Mouse (Mus musculus): Measurements from ENCODE around the gene Stx1b. TPM values are rescaled to one million over a fixed set of nuclear protein-coding genes. Genes with fewer than 3 reads are reported as not detected.

Stx1b gene
- polyA plus RNA-seq, 1 experiment = 128 TPM

GRCm38 (mm10) chr7:127815954-127816821 lies 8.2 kb downstream of the Stx1b start:
- no peak for TF ChIP-seq CTCF (IDR thresholded peaks at IDR 0.05; ENCODE audit: borderline replicate concordance, extremely low read depth, insufficient read depth, insufficient read length)
- TF ChIP-seq POLR2A (IDR thresholded peaks at IDR 0.05; ENCODE audit: borderline replicate concordance, extremely low read depth, insufficient read depth, insufficient read length, poor library complexity, severe bottlenecking) = no peak
- DNase-seq (ENCODE audit: low read depth) = no peak

GRCm38 (mm10) chr7:127815116-127815665 lies 9.2 kb downstream of the Stx1b start:
- TF ChIP-seq CTCF (IDR thresholded peaks at IDR 0.05; ENCODE audit: borderline replicate concordance, extremely low read depth, insufficient read depth, insufficient read length) (no peak), POLR2A (IDR thresholded peaks at IDR 0.05; ENCODE audit: borderline replicate concordance, extremely low read depth, insufficient read depth, insufficient read length, poor library complexity, severe bottlenecking) (no peak)
- no peak for DNase-seq (ENCODE audit: low read depth)

- DNase-seq (ENCODE audit: low read depth) = peak; percentile 93
- TF ChIP-seq POLR2A (IDR thresholded peaks at IDR 0.05; ENCODE audit: borderline replicate concordance, extremely low read depth, insufficient read depth, insufficient read length, poor library complexity, severe bottlenecking) = no peak
- TF ChIP-seq CTCF (IDR thresholded peaks at IDR 0.05; ENCODE audit: borderline replicate concordance, extremely low read depth, insufficient read depth, insufficient read length) = no peak
These were observed 10.0 kb downstream of the Stx1b start for GRCm38 (mm10) chr7:127814241-127814921.

- no peak for TF ChIP-seq POLR2A (IDR thresholded peaks at IDR 0.05; ENCODE audit: borderline replicate concordance, extremely low read depth, insufficient read depth, insufficient read length, poor library complexity, severe bottlenecking)
- no peak for TF ChIP-seq CTCF (IDR thresholded peaks at IDR 0.05; ENCODE audit: borderline replicate concordance, extremely low read depth, insufficient read depth, insufficient read length)
- no peak for DNase-seq (ENCODE audit: low read depth)
These were observed 10.5 kb downstream of the Stx1b start for GRCm38 (mm10) chr7:127813821-127814220.

- TF ChIP-seq POLR2A (IDR thresholded peaks at IDR 0.05; ENCODE audit: borderline replicate concordance, extremely low read depth, insufficient read depth, insufficient read length, poor library complexity, severe bottlenecking) = no peak
- no peak for TF ChIP-seq CTCF (IDR thresholded peaks at IDR 0.05; ENCODE audit: borderline replicate concordance, extremely low read depth, insufficient read depth, insufficient read length)
- DNase-seq (ENCODE audit: low read depth) = no peak
These were observed 12.1 kb downstream of the Stx1b start for GRCm38 (mm10) chr7:127812292-127812691.

GRCm38 (mm10) chr7:127811240-127811639 lies 13.1 kb downstream of the Stx1b start:
- TF ChIP-seq CTCF (IDR thresholded peaks at IDR 0.05; ENCODE audit: borderline replicate concordance, extremely low read depth, insufficient read depth, insufficient read length) (no peak), POLR2A (IDR thresholded peaks at IDR 0.05; ENCODE audit: borderline replicate concordance, extremely low read depth, insufficient read depth, insufficient read length, poor library complexity, severe bottlenecking) (no peak)
- no peak for DNase-seq (ENCODE audit: low read depth)

- TF ChIP-seq CTCF (IDR thresholded peaks at IDR 0.05; ENCODE audit: borderline replicate concordance, extremely low read depth, insufficient read depth, insufficient read length) (no peak), POLR2A (IDR thresholded peaks at IDR 0.05; ENCODE audit: borderline replicate concordance, extremely low read depth, insufficient read depth, insufficient read length, poor library complexity, severe bottlenecking) (no peak)
- no peak for DNase-seq (ENCODE audit: low read depth)
These were observed 13.7 kb downstream of the Stx1b start for GRCm38 (mm10) chr7:127810650-127811049.

- DNase-seq (ENCODE audit: low read depth) = no peak
- TF ChIP-seq CTCF (IDR thresholded peaks at IDR 0.05; ENCODE audit: borderline replicate concordance, extremely low read depth, insufficient read depth, insufficient read length) (no peak), POLR2A (IDR thresholded peaks at IDR 0.05; ENCODE audit: borderline replicate concordance, extremely low read depth, insufficient read depth, insufficient read length, poor library complexity, severe bottlenecking) (no peak)
These were observed 14.5 kb downstream of the Stx1b start for GRCm38 (mm10) chr7:127809846-127810245.

- TF ChIP-seq CTCF (IDR thresholded peaks at IDR 0.05; ENCODE audit: borderline replicate concordance, extremely low read depth, insufficient read depth, insufficient read length) (no peak), POLR2A (IDR thresholded peaks at IDR 0.05; ENCODE audit: borderline replicate concordance, extremely low read depth, insufficient read depth, insufficient read length, poor library complexity, severe bottlenecking) (no peak)
- no peak for DNase-seq (ENCODE audit: low read depth)
These were observed 15.5 kb downstream of the Stx1b start for GRCm38 (mm10) chr7:127808821-127809220.

- TF ChIP-seq CTCF (IDR thresholded peaks at IDR 0.05; ENCODE audit: borderline replicate concordance, extremely low read depth, insufficient read depth, insufficient read length) (no peak), POLR2A (IDR thresholded peaks at IDR 0.05; ENCODE audit: borderline replicate concordance, extremely low read depth, insufficient read depth, insufficient read length, poor library complexity, severe bottlenecking) (no peak)
- DNase-seq (ENCODE audit: low read depth) = no peak
These were observed 22.0 kb downstream of the Stx1b start for GRCm38 (mm10) chr7:127802313-127802712.

- TF ChIP-seq CTCF (IDR thresholded peaks at IDR 0.05; ENCODE audit: borderline replicate concordance, extremely low read depth, insufficient read depth, insufficient read length) = no peak
- DNase-seq (ENCODE audit: low read depth) = no peak
These were observed 23.2 kb downstream of the Stx1b start for GRCm38 (mm10) chr7:127801010-127801621.

Measured in brain, embryonic 14.5 days (tissue).